Mouse (Mus musculus) right cerebral cortex, adult 2 months (tissue): ENCODE data around the gene Foxa2.

Source experiments
- DNase-seq, 2 experiments: peaks; one replicate each; pipeline ENCODE4 v3.0.0; 2021 to 2022; ENCODE audit warnings: low spot score in 2 of 2

Foxa2 gene

GRCm38 (mm10) chr2:148039351-148040235 is 7.2 kb downstream of the Foxa2 start:
- DNase-seq = no peak

GRCm38 (mm10) chr2:148038366-148039310 is 8.1 kb downstream of the Foxa2 start:
- no peak for DNase-seq

- DNase-seq = no peak
Measured at GRCm38 (mm10) chr2:148036611-148037160, 10.1 kb downstream of the Foxa2 start.

- no peak for DNase-seq
Measured at GRCm38 (mm10) chr2:148030991-148031675, 15.6 kb downstream of the Foxa2 start.

- DNase-seq = no peak
Measured at GRCm38 (mm10) chr2:148030613-148030935, 16.2 kb downstream of the Foxa2 start.

- no peak for DNase-seq
Measured at GRCm38 (mm10) chr2:148029751-148030612, 16.8 kb downstream of the Foxa2 start.

GRCm38 (mm10) chr2:148029050-148029608 is 17.6 kb downstream of the Foxa2 start:
- DNase-seq = no peak

GRCm38 (mm10) chr2:148026366-148026765 is 20.4 kb downstream of the Foxa2 start:
- no peak for DNase-seq

- no peak for DNase-seq
Measured at GRCm38 (mm10) chr2:148025481-148025880, 21.3 kb downstream of the Foxa2 start.

GRCm38 (mm10) chr2:148024268-148024935 is 22.4 kb downstream of the Foxa2 start:
- no peak for DNase-seq

GRCm38 (mm10) chr2:148023340-148023806 is 23.4 kb downstream of the Foxa2 start:
- DNase-seq = no peak

- no peak for DNase-seq
Measured at GRCm38 (mm10) chr2:148021919-148022570, 24.7 kb downstream of the Foxa2 start.

- no peak for DNase-seq
Measured at GRCm38 (mm10) chr2:148021016-148021415, 25.8 kb downstream of the Foxa2 start.

- no peak for DNase-seq
Measured at GRCm38 (mm10) chr2:148020125-148020524, 26.6 kb downstream of the Foxa2 start.

- DNase-seq = no peak
Measured at GRCm38 (mm10) chr2:148017782-148018690, 28.7 kb downstream of the Foxa2 start.

GRCm38 (mm10) chr2:148013382-148013781 is 33.4 kb downstream of the Foxa2 start:
- no peak for DNase-seq

- no peak for DNase-seq
Measured at GRCm38 (mm10) chr2:148009049-148009448, 37.7 kb downstream of the Foxa2 start.
